Mouse (Mus musculus): ENCODE results near the gene Dennd5b. TPM values are rescaled to one million over a fixed set of nuclear protein-coding genes. Genes with fewer than 3 reads are reported as not detected.
A peak's percentile ranks its signal among the peaks of the same experiment; 100 is the strongest.
"Not testable (repeated sequence)": the region's sequence is repeated elsewhere in the genome, so short reads cannot be mapped to it uniquely, and the experiment has no call there.

Gene Dennd5b
- polyA plus RNA-seq, 1 experiment from 2014 or later = 17.0 TPM

DNA sequence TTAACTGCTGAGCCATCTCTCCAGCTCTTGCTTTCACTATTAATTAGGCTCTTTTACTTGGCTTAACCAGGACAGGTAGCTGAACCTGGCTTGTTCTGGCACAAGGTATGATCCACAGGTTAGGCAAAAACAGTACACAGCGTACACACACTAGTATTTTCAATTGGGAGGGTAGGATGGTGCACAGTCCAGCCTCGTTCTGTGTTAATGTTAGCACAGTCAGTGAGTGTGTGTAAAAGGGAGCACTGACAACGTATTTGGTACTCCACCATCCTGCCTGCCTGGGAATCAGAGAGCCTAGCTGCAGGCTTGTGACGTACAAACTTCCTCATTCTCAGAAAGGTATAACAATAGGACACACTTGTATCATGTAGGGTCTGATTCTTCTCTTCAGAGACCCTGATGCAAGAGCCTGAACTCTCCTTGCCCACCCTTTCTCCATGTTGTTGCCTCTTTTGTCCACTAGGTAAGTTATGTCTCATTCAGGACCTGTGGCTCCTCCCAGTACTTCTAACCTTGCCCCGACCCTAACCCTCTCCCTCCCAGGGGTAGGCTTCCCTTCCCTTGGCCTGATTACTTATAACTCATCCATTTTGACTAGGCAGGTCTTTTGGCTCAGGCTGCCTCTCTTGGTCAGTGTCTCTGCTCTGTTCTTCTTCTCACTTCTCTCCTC, 107.0 kb downstream of the Dennd5b start:
- Histone ChIP-seq H3K9me3 (ENCODE audit: control insufficient read depth, low read length) (no peaks in the 10 kb centered on the region), H3K4me3 (ENCODE audit: low read depth, low read length) (no peak overlapping the region), H3K27ac (ENCODE audit: low read depth, low read length) (no peak overlapping the region), H3K4me2 (no peak overlapping the region), H3K9ac (ENCODE audit: low read length) (no peak overlapping the region), H3K36me3 (ENCODE audit: control insufficient read depth, insufficient read depth, low read length) (peaks cover 9% of the 10 kb centered on the region; the same call in 1 of the 2 replicates), H3K4me1 (ENCODE audit: control insufficient read depth, insufficient read depth, low read length) (peaks cover 24% of the 10 kb centered on the region), H3K27me3 (ENCODE audit: control insufficient read depth, insufficient read depth, low read length) (no peaks in the 10 kb centered on the region)
- DNase-seq (ENCODE audit: low spot score, missing footprints) (no peak), ATAC-seq (ENCODE audit: low FRiP score) (0 out of 2 replicates have a peak, but pooled peaks have one; percentile 8)
- WGBS = 58% methylated on average over 5 of the region's 5 CpGs

DNA sequence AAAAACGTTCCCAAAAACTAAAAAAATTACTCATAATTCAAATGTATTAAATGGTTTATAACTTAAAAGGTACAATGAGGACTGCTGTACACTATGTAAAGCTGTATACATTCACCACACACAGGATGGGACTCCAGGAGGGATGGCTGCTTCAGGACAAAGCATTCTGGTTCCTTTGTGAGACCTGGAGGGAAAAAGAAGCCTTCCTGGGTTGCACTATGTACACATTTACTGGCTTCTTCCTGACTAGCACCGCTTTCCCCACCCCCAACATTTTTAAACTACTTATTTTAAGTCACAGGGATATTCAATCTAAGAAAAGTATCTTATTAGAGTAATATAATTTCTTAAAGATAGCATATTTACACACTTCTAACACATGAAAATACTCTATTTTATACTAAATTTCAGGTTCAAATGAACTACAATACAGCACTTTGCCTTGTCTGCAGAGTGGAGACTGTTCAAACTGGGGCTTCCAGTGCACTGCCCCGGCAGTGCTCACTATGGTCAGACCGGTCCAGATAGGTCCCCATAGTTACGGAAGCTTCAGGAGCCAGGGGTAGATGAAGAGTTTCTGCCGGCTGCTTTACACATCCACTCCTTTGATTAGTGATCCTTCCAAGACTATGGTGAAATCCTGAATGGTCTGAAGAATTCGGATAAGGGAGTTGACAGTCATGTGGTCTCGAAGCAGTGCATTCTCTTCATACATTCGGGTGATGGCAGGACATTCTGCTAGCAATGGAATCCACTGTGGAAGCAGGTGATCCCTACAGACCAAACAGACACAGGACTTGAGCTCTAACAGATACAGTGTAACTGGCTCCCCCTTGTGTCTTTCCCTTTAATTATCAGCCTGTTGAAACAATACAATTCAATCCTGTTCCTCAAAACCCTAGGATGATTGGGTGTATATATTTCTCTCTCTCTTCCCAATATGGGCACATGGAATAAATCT, 108.1 kb downstream of the Dennd5b start:
- Histone ChIP-seq H3K27me3 (ENCODE audit: control insufficient read depth, insufficient read depth, low read length) (no peaks in the 10 kb centered on the region), H3K9me3 (ENCODE audit: control insufficient read depth, low read length) (no peaks in the 10 kb centered on the region), H3K4me1 (ENCODE audit: control insufficient read depth, insufficient read depth, low read length) (peaks cover 24% of the 10 kb centered on the region), H3K4me3 (ENCODE audit: low read depth, low read length) (no peak overlapping the region), H3K4me2 (0 out of 2 replicates have a peak overlapping the region, but pooled peaks have one; percentile 7), H3K27ac (ENCODE audit: low read depth, low read length) (peak overlapping the region; percentile 73), H3K9ac (ENCODE audit: low read length) (peak overlapping the region; percentile 52; the same call in 1 of the 2 replicates), H3K36me3 (ENCODE audit: control insufficient read depth, insufficient read depth, low read length) (peaks cover 7% of the 10 kb centered on the region; the same call in 1 of the 2 replicates)
- DNase-seq (ENCODE audit: low spot score, missing footprints) = peak; percentile 92
- ATAC-seq (ENCODE audit: low FRiP score) = peak; percentile 74
- WGBS = 8% methylated on average over 9 of the region's 9 CpGs

DNA sequence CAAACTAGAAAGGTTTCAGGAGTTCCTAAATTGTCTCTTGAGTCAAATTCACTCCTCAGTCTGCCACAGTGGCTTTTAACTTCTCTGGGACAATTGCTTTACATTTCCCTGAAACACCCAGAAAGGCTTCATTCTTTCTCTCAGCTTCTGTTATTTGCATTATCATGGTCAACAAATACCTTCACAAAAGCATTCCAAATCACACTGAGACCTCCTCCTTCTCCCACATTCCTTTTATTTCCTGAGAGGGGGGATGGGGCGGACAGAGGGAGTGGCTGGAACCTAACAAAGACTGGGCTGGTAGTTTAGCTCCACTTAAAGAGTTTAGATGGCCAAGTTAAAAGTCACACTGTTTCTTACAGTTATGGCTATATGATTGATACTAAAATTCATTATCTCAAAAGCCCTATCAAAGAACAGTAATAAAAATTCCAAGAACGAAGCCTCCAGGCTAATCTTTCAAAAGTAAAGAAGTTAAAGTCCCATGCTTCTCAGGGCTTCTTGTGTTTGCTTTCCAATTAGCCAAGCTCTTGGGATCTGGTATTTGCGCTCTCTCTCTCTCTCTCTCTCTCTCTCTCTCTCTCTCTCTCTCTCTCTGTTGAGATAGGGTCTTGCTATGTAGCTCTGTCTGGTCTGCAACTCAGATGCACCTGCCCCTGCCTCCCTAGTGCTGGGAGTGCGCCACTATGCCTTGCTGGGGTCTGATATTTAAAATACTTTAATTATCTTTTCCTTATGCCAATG, 108.9 kb downstream of the Dennd5b start:
- peak overlapping the region; percentile 73 for H3K27ac ChIP-seq (ENCODE audit: low read depth, low read length)
- no peak overlapping the region; the same call in 1 of the 2 replicates for H3K4me2 ChIP-seq
- ATAC-seq (ENCODE audit: low FRiP score) = peak; percentile 85
- peak; percentile 96 for DNase-seq (ENCODE audit: low spot score, missing footprints)
- H3K9me3 ChIP-seq (ENCODE audit: control insufficient read depth, low read length) = no peaks in the 10 kb centered on the region
- 13% methylated on average over 4 of the region's 4 CpGs for WGBS
- peaks cover 24% of the 10 kb centered on the region for H3K4me1 ChIP-seq (ENCODE audit: control insufficient read depth, insufficient read depth, low read length)
- H3K4me3 ChIP-seq (ENCODE audit: low read depth, low read length) = no peak overlapping the region
- peaks cover 5% of the 10 kb centered on the region; the same call in 1 of the 2 replicates for H3K36me3 ChIP-seq (ENCODE audit: control insufficient read depth, insufficient read depth, low read length)
- H3K9ac ChIP-seq (ENCODE audit: low read length) = peak overlapping the region; percentile 52; the same call in 1 of the 2 replicates
- H3K27me3 ChIP-seq (ENCODE audit: control insufficient read depth, insufficient read depth, low read length) = no peaks in the 10 kb centered on the region

DNA sequence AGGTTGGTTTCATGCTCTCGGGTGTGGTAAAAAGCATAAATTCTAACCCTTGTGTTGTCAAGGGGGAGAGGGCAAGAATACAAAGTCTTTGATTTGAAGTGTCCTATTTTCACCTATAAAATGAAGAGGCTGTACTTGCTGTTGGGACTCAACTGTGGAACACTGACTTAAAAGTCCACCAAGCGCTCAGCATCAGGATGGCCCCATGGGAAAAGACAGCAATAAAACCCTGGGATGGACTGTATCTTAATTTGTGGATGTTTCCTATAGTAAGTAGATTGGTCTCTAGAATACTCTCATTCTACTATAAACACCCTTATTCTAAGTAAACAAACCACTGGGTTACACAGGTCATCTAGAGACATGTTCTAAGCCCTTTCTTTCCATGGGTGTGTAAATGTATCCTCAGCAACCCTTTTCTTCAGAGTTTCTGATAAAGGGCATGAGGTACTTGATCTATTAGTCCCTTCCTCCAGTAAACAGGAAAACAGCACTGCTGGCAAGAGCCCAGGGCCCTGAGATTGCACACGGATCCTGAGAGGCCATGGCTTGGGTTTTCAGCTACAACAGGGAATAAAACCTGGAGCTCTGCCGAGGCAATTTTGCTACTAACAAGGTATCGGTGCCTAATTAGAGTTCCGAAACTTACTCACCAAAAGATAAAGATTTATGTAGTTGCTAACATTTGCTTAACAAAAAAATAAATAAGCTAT, 109.7 kb downstream of the Dennd5b start:
- peak overlapping the region; percentile 52; the same call in 1 of the 2 replicates for H3K27ac ChIP-seq (ENCODE audit: low read depth, low read length)
- no peaks in the 10 kb centered on the region for H3K27me3 ChIP-seq (ENCODE audit: control insufficient read depth, insufficient read depth, low read length)
- DNase-seq (ENCODE audit: low spot score, missing footprints) (peak; percentile 92), ATAC-seq (ENCODE audit: low FRiP score) (no peak)
- peaks cover 5% of the 10 kb centered on the region; the same call in 1 of the 2 replicates for H3K36me3 ChIP-seq (ENCODE audit: control insufficient read depth, insufficient read depth, low read length)
- WGBS = 28% methylated on average over 6 of the region's 6 CpGs
- H3K4me2 ChIP-seq = peak overlapping the region; percentile 5; the same call in 1 of the 2 replicates
- H3K9me3 ChIP-seq (ENCODE audit: control insufficient read depth, low read length) = no peaks in the 10 kb centered on the region
- H3K4me3 ChIP-seq (ENCODE audit: low read depth, low read length) = no peak overlapping the region
- peaks cover 24% of the 10 kb centered on the region for H3K4me1 ChIP-seq (ENCODE audit: control insufficient read depth, insufficient read depth, low read length)
- peak overlapping the region; percentile 14; the same call in 1 of the 2 replicates for H3K9ac ChIP-seq (ENCODE audit: low read length)

DNA sequence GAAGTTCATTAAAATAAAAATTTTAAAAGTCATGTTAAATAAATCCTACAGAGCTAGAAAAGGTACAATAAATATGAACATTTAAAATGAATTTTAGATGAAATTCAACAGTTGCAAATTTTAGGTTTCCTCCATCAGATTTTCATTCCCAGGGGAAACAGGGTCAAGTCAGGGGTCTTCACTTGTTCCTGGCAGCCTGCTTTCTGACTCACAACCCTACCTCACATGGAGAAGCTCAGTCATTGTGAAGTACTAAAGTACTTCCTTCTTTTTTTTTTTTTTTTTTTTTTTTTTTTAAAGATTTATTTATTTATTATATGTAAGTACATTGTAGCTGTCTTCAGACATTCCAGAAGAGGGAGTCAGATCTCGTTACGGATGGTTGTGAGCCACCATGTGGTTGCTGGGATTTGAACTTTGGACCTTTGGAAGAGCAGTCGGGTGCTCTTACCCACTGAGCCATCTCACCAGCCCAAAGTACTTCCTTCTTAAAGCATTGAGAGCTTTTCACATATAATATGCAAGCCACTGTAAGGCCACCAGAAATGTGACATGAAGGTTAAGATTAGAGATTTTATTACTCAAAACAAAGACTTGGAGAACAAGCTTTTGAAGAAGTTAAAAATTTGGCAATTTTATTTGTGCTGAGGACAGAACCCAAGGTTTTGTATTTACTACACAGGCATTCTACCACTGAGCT, 111.5 kb downstream of the Dennd5b start:
- 73% methylated on average over 1 of the region's 3 CpGs for WGBS
- H3K27me3 ChIP-seq (ENCODE audit: control insufficient read depth, insufficient read depth, low read length); H3K9ac ChIP-seq (ENCODE audit: low read length); H3K4me2 ChIP-seq; H3K36me3 ChIP-seq (ENCODE audit: control insufficient read depth, insufficient read depth, low read length); H3K4me3 ChIP-seq (ENCODE audit: low read depth, low read length); H3K27ac ChIP-seq (ENCODE audit: low read depth, low read length); ATAC-seq (ENCODE audit: low FRiP score); H3K9me3 ChIP-seq (ENCODE audit: control insufficient read depth, low read length); DNase-seq (ENCODE audit: low spot score, missing footprints): not testable (repeated sequence)
- H3K4me1 ChIP-seq (ENCODE audit: control insufficient read depth, insufficient read depth, low read length) = peaks cover 24% of the 10 kb centered on the region

DNA sequence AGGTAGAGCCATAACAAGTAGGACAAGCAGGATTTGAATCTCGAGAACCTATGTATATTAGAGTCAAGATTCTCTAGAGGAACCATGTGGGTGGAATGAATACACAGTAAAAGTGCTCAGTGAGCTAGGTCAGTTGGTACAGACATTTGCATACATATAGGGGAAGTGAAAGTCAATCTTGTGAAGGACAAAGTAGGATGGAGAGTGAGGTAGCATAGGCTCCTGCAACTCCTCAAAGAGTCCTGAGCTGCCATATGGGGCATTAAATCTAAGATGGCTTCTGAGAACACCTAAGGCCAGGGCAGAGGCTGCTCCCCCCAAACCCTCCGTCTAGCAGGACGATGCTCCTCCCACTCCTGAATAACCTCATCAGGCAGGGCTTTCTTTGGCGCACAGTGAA, 115.5 kb downstream of the Dennd5b start:
- Histone ChIP-seq H3K4me3 (ENCODE audit: low read depth, low read length) (no peak overlapping the region), H3K27me3 (ENCODE audit: control insufficient read depth, insufficient read depth, low read length) (no peaks in the 10 kb centered on the region), H3K36me3 (ENCODE audit: control insufficient read depth, insufficient read depth, low read length) (no peaks in the 10 kb centered on the region), H3K9me3 (ENCODE audit: control insufficient read depth, low read length) (no peaks in the 10 kb centered on the region), H3K27ac (ENCODE audit: low read depth, low read length) (no peak overlapping the region), H3K4me1 (ENCODE audit: control insufficient read depth, insufficient read depth, low read length) (no peaks in the 10 kb centered on the region; the same call in 1 of the 2 replicates), H3K4me2 (no peak overlapping the region), H3K9ac (ENCODE audit: low read length) (no peak overlapping the region)
- DNase-seq (ENCODE audit: low spot score, missing footprints) (no peak), ATAC-seq (ENCODE audit: low FRiP score) (no peak; the same call in 1 of the 2 replicates)
- WGBS = 96% methylated on average over 4 of the region's 4 CpGs

DNA sequence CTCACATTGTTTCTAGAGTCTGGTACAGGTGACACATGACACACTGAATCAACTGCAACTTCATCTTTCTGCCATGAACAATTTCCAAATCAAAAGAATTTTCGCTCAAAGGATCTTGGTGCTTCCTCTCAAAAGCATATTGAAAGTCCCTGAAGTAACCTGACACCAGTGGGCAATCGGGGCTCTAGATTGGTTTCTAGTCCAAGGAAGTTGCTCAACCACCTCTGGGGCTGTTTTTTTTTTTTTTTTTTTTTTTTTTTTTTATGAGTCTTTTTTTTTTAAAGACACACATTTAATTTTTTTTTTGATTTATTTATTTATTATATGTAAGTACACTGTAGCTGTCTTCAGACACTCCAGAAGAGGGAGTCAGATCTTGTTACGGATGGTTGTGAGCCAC, 121.0 kb downstream of the Dennd5b start:
- DNase-seq (ENCODE audit: low spot score, missing footprints) (no peak), ATAC-seq (ENCODE audit: low FRiP score) (no peak)
- H3K4me3 ChIP-seq (ENCODE audit: low read depth, low read length) = no peak overlapping the region
- no peak overlapping the region for H3K4me2 ChIP-seq
- no peaks in the 10 kb centered on the region for H3K27me3 ChIP-seq (ENCODE audit: control insufficient read depth, insufficient read depth, low read length)
- no peaks in the 10 kb centered on the region for H3K4me1 ChIP-seq (ENCODE audit: control insufficient read depth, insufficient read depth, low read length)
- no peaks in the 10 kb centered on the region for H3K36me3 ChIP-seq (ENCODE audit: control insufficient read depth, insufficient read depth, low read length)
- H3K9me3 ChIP-seq (ENCODE audit: control insufficient read depth, low read length) = no peaks in the 10 kb centered on the region
- 90% methylated on average over 3 of the region's 3 CpGs for WGBS
- no peak overlapping the region for H3K9ac ChIP-seq (ENCODE audit: low read length)
- H3K27ac ChIP-seq (ENCODE audit: low read depth, low read length) = no peak overlapping the region

DNA sequence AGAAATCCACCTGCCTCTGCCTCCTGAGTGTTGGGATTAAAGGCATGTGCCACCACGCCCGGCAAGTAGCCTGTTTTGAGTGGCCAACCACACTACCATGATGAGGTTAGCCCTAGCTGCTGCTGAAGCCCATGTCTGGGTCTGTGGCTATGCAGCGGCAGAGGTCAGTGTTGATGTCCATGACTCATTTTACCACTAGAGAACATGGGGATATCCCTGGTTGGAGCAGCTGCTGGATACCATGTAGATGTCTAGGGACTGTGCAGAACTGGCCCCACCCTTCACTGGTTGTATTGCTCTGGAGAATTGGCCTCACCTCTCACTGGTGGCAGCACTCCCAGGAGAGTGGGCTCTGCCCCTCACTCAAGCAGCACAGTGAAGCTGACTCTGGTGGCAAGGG, 126.4 kb downstream of the Dennd5b start:
- Histone ChIP-seq H3K27me3 (ENCODE audit: control insufficient read depth, insufficient read depth, low read length) (no peaks in the 10 kb centered on the region), H3K4me1 (ENCODE audit: control insufficient read depth, insufficient read depth, low read length) (peaks cover 6% of the 10 kb centered on the region), H3K36me3 (ENCODE audit: control insufficient read depth, insufficient read depth, low read length) (no peaks in the 10 kb centered on the region), H3K9me3 (ENCODE audit: control insufficient read depth, low read length) (no peaks in the 10 kb centered on the region), H3K4me3 (ENCODE audit: low read depth, low read length) (no peak overlapping the region), H3K27ac (ENCODE audit: low read depth, low read length) (no peak overlapping the region), H3K9ac (ENCODE audit: low read length) (no peak overlapping the region), H3K4me2 (no peak overlapping the region)
- DNase-seq (ENCODE audit: low spot score, missing footprints) = no peak
- ATAC-seq (ENCODE audit: low FRiP score) = no peak
- 87% methylated on average over 3 of the region's 3 CpGs for WGBS

Data from midbrain, embryonic 11.5 days (tissue).